10 mouse cellular contexts compared by ENCODE assay signal in genomic region chrX:81073834-81074233, GRCm38 (mm10). TPM values are rescaled to one million over a fixed set of nuclear protein-coding genes. Genes with fewer than 3 reads are reported as not detected.
DNase-seq lines count a peak whose midpoint lies in the region; ATAC-seq and TF ChIP-seq lines count a peak whose summit lies in the region.
"Had no signal": no experiment of that assay in that cellular context is flagged by ENCODE, and none has a peak within 500 bp of the region (broad histone marks: within the 10 kb centered on the region; RNA-seq: fewer than 3 reads in every experiment).

No protein-coding gene starts in this region.

- peak overlapping the region; percentile 64; the same call in 1 of the 2 replicates for H3K4me3 ChIP-seq in heart, embryonic 10.5 days
- H3K4me3 ChIP-seq in heart, adult 2 months = no peak overlapping the region
- peak overlapping the region; percentile 22 for H3K4me3 ChIP-seq in hindbrain, embryonic 16.5 days (ENCODE audit: low read length)

- peak overlapping the region; percentile 56 for H3K4me2 ChIP-seq in hindbrain, embryonic 16.5 days (ENCODE audit: low read length)

- H3K27me3 ChIP-seq in heart, embryonic 10.5 days (ENCODE audit: insufficient read depth, poor library complexity, severe bottlenecking) = no peaks in the 10 kb centered on the region
- H3K27me3 ChIP-seq in heart, adult 2 months (ENCODE audit: control insufficient read depth, insufficient read depth, low read length) = no peaks in the 10 kb centered on the region
- no peaks in the 10 kb centered on the region for H3K27me3 ChIP-seq in hindbrain, embryonic 16.5 days (replicated peaks; ENCODE audit: control insufficient read depth, insufficient read depth, low read length)

- no peak overlapping the region for H3K9ac ChIP-seq in heart, adult 2 months (ENCODE audit: low read depth, low read length)
- no peak overlapping the region for H3K9ac ChIP-seq in hindbrain, embryonic 16.5 days (ENCODE audit: low read depth, low read length)

- H3K36me3 ChIP-seq in heart, embryonic 10.5 days = no peaks in the 10 kb centered on the region
- no peaks in the 10 kb centered on the region; the same call in 1 of the 2 replicates for H3K36me3 ChIP-seq in heart, adult 2 months (ENCODE audit: control insufficient read depth, insufficient read depth, low read length)
- H3K36me3 ChIP-seq in hindbrain, embryonic 16.5 days (ENCODE audit: control insufficient read depth, insufficient read depth, low read length) = no peaks in the 10 kb centered on the region

- TF ChIP-seq CTCF in heart, adult 2 months (IDR thresholded peaks at IDR 0.05) = no peak

- WGBS in heart, embryonic 10.5 days = 30% methylated on average over 4 of the region's 4 CpGs
- WGBS in heart, adult 2 months = 22% methylated on average over 4 of the region's 4 CpGs
- 23% methylated on average over 4 of the region's 4 CpGs for WGBS in hindbrain, embryonic 16.5 days

- no peak overlapping the region for H3K27ac ChIP-seq in heart, embryonic 10.5 days
- no peak overlapping the region; the same call in 1 of the 2 replicates for H3K27ac ChIP-seq in heart, adult 2 months
- H3K27ac ChIP-seq in hindbrain, embryonic 16.5 days (ENCODE audit: low read depth, low read length) = no peak overlapping the region

- TF ChIP-seq POLR2A in heart, adult 2 months (IDR thresholded peaks at IDR 0.05; ENCODE audit: insufficient read depth, low read depth, low read length) = no peak

- no peak for ATAC-seq in hindbrain, embryonic 16.5 days

- DNase-seq in heart, embryonic 10.5 days (ENCODE audit: low spot score) = no peak
- no peak for DNase-seq in heart, adult 2 months
- DNase-seq in lung, postnatal 10 days = peak; percentile 1
- no peak for DNase-seq in lung, postnatal 36 days
- DNase-seq in retina, embryonic 14.5 days (ENCODE audit: low spot score) = peak; percentile 23
- DNase-seq in layer of hippocampus, adult 9-10 months (ENCODE audit: low spot score) = no peak
- DNase-seq in spleen, adult 12 weeks (ENCODE audit: low spot score) = no peak
- DNase-seq: B cell, adult 2 months; cerebellum, adult 11 months had no signal

- H3K79me2 ChIP-seq in heart, adult 2 months (replicated peaks; ENCODE audit: control insufficient read depth, insufficient read depth, low read length) = no peaks in the 10 kb centered on the region

- no peaks in the 10 kb centered on the region for H3K4me1 ChIP-seq in heart, embryonic 10.5 days
- peaks cover 1% of the 10 kb centered on the region; the same call in 1 of the 2 replicates for H3K4me1 ChIP-seq in heart, adult 2 months (ENCODE audit: control insufficient read depth, insufficient read depth, low read length)
- no peaks in the 10 kb centered on the region for H3K4me1 ChIP-seq in hindbrain, embryonic 16.5 days (ENCODE audit: control insufficient read depth, insufficient read depth, low read depth, low read length)

- intact Hi-C loops in heart, adult 2 months (cut with DNase I) = no loop called here

- TF ChIP-seq EP300 in heart, adult 2 months (IDR thresholded peaks at IDR 0.05; ENCODE audit: insufficient read depth, low read depth, low read length) = no peak

- no peaks in the 10 kb centered on the region for H3K9me3 ChIP-seq in heart, embryonic 10.5 days
- no peaks in the 10 kb centered on the region for H3K9me3 ChIP-seq in hindbrain, embryonic 16.5 days (ENCODE audit: control insufficient read depth, low read length)

RNA-seq across cellular contexts. Expression of gene Tmem47, which starts 3.3 kb away (rescaled TPM):
- 23.8 and 25.1 TPM in 2 replicates for polyA plus RNA-seq in heart, embryonic 10.5 days (2016; fragmentation: Nextera tagmentation; extraction: Ambion mirVana)
- 10 to 100 TPM; 24.5 to 29.9 TPM for total RNA-seq in heart, adult 2 months (2021)
- polyA plus RNA-seq in heart, adult 2 months (2012; rRNA removed) = 7.0 and 11.2 TPM in 2 replicates
- 20.9 and 27.8 TPM in 2 replicates for polyA plus RNA-seq in hindbrain, embryonic 16.5 days (2015; fragmentation: Nextera tagmentation; extraction: Ambion mirVana)

Comparison
In these comparisons a context has a peak if more than half of its experiments do, and no peak if none do; other contexts are left out.
1. DNase-seq: peak in lung, postnatal 10 days (single experiment) and retina, embryonic 14.5 days (single experiment); none in heart, embryonic 10.5 days (single experiment), heart, adult 2 months (0 of 2), lung, postnatal 36 days (single experiment), layer of hippocampus, adult 9-10 months (single experiment) and spleen, adult 12 weeks (single experiment).